Mouse (Mus musculus): ENCODE results near the gene Isoc2b.
"Not testable (repeated sequence)": the region's sequence is repeated elsewhere in the genome, so short reads cannot be mapped to it uniquely, and the experiment has no call there.

Isoc2b gene

DNA sequence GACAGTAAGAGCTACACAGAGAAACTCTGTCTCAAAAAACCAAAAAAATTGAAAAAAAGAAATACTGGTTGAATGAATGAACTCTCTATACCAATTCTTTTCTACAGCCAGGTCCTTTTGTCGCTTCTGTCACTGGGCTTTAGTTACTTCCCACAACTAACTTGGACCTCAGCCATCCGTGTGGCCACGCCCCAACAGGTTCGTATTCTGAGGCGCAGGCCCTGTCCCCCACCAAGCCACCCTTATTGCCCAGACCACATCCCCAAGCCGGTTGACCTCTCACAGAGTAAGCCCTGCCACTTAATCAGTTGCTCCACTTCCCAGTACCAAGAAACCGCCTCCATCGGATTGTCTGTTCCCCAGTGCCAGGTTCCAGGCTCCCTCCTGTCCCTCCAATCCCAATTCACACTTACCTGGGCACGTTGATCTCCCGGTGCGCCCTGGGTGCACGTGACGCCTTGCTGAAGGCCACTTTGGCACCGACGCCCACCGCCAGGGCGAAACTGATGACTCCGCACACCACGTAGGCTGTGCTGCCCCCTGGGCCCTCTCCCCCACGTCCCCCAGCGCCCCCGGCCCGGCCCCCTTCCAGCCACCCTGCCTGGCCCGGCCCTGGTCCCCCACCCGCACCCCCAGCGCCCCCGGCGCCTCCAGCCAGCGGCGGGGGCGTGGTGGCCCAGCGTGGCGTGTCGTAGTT is 34.3 kb downstream of the Isoc2b start:
- no peak for DNase-seq (ENCODE audit: low spot score)

DNA sequence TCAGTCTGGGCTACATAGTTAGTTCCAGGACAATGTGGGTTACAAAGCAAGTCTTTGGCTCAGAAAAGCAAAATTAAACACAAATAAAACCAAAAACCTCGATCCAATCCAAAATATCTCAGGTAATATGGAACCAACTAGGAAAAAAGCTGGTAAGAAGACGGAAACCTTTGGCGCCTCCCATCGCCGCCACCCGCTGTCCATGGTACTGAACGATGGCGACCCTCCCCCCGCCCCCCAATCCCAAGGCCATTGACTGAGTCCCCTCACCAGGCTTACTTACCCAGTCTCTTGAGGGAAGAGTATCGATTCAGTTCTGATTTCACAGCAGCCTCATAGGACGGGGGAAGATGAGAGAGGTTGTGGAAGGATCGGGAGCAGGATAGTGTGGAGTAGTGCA is 39.6 kb downstream of the Isoc2b start:
- no peak for DNase-seq (ENCODE audit: low spot score)

DNA sequence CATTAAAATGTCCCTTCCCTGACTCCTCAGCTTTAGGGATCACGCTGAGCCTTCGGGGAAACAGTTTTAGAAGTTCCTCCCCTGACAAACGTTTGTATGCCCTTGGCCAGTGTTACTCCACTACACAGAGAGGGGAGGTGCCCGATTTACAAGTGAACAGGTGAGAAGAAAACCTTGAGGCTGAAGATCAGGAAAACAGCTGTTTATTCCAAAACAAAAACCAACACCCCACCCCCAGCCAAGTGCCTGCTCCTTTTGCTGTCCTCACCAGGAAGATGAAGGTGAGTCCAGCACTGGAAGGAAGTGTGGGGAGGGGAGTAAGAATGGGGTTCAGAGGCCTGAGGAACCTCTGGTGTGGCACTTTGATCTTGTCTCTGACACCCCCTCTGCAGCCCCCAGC is 44.7 kb downstream of the Isoc2b start:
- no peak for DNase-seq (ENCODE audit: low spot score)

DNA sequence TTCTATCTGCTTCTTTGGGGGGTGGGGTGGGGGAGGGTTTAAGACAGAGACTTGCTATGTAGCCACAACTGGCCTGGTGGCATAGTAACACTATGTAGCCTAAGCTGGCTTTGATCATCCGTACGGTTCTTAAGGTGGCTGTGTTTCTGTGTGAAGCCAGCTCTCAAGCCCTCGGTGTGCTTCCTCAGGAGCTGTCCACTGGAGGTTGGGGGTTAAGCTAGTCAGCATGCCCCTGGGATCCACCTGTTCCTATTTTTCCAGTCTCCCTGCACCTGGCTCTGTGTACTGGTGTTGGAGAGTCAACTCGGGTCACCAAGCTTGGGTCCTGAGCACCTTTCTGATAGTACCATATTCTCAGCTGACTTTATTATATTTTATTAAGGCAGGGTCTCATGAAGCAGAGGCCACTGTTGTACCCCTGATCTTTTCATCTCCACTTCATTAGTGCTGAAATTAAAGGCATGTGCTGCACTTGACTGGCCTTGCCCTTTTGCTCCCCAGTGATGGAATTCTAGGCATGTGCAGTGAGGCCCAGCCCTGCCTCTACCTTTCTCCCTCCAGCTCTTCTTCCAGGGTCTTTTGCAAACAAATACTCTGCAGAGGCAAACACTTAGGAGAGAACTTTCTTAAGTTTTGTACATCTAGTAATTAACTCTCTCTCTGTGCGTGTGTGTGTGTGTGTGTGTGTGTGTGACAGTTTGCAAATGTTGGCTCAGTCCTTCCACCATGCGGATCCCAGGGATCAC is 47.7 kb downstream of the Isoc2b start:
- no peak for DNase-seq (ENCODE audit: low spot score)

DNA sequence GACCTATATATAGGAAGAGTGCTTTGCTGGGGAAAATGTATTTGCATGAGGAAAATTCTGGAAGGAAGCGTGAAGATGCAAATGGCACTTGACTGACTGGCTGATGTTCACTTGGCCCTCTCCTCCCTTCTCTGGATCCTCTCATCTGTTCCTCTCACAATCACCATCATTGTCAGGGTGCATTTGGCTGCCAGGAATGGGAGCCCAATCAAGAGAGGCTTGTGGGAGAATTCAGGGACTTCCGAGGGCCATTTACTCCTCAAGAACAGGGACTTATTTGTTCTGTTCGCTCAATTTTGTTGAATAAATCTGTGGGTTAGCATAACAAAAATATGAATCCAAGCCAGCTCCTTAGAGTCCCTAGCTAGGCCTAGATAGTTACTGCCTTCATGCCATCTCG is 48.4 kb downstream of the Isoc2b start:
- DNase-seq (ENCODE audit: low spot score), result no peak

DNA sequence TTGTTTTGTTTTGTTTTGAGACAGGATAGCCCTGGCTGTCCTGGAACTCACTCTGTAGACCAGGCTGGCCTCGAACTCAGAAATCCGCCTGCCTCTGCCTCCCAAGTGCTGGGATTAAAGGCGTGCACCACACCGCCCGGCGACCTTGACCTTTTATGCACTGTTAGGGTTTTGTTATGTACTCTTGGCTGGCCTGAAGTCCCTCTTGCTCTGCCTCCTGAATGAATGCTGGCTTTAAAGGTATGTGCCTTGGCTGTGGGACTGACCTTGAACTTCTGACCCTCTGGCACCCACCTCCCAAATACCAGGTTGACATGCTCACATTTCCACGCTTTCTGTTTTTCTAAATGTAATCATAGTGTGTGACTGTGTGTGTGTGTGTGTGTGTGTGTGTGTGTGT is 49.1 kb downstream of the Isoc2b start:
- DNase-seq (ENCODE audit: low spot score), result not testable (repeated sequence)

DNA sequence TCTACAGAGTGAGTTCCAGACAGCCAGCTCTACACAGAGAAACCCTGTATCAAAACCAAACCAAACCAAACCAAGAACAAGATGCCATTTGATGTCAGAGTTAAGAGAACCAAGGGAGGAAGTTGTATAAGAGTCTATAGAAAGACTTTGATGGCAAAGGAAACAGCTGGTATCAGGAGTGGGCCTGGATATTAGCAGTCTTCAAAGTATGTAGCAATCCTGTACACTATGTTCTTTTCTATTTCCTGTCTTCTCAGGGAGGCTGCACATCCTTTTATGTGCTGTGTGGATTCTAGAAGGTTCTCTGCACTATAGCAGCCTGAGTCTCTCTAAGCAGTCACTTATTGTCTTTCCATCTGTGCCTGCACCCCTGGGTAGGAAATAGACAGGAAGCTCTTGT is 53.5 kb downstream of the Isoc2b start:
- DNase-seq (ENCODE audit: low spot score), result no peak

DNA sequence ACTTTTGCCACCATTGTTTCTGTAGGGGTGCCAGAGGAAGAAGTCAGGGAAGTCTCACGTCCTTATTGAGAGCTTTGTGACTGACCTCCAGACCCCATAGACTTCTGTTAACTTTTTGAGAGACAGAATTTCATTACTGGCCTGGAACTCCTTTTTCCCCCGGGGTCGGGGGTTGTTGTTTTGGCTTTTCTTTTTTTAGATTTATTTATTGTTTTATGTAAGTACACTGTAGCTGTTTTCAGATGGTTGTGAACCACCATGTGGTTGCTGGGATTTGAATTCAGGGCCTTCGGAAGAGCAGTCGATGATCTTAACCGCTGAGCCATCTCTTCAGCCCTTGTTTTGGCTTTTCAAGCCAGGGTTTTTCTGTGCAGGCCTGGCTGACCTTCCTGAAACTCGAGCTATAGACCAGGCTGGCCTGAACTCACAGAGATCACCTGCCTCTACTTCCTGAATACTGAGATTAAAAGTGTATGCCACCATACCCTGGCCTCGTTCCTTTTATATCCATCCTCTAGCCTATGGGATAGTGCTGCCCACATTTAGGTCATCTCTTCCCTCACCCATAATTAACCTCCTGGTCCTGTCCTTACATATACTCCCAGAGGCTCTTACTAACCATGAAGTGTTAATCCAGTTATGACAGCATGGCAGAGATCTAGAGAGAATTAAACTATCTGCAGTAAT is 56.8 kb downstream of the Isoc2b start:
- DNase-seq (ENCODE audit: low spot score), result no peak

DNA sequence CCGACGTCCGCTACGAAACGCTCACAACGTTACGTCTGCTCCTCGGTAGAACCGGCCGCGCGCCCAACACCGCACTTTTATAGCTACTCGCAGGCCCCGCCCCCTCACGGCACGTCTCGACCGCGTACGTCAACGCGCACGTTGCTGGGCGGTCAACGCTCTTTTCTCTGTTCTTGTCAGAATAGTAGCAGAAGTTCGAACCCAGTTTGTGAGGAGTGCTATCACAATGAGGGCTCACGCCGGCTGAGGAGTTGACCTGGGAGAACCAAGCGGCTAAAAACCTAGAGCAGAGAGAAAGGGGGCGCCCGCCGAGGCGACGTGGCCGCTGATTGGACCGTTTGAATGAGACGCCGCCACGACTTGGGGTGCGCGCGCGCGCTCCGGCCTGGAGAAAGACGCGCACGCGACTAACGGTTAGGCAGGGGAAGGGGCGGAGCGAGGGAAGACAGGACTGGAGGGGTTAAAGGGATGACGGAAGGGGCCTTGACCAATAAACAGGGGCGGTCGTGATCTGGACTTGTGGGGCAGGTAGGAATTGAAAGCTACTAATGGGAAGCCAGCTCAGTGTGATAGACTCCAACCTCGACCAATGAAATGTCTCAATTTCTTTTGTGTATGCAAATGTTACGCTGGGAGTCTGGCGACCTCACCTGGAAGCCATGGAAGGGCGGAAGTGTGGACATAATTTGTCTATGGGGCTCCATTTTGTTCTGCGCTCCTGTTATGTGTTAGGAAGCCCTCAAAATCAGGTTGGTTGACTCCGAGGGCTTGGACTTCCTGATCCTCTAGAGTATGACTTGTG is 57.6 kb downstream of the Isoc2b start, which contains the start of gene Ube2s:
Gene Ube2s (minus strand): TSS at position 288 of the 802 bp plus-strand sequence.
- DNase-seq (ENCODE audit: low spot score), result peak; percentile 94

DNA sequence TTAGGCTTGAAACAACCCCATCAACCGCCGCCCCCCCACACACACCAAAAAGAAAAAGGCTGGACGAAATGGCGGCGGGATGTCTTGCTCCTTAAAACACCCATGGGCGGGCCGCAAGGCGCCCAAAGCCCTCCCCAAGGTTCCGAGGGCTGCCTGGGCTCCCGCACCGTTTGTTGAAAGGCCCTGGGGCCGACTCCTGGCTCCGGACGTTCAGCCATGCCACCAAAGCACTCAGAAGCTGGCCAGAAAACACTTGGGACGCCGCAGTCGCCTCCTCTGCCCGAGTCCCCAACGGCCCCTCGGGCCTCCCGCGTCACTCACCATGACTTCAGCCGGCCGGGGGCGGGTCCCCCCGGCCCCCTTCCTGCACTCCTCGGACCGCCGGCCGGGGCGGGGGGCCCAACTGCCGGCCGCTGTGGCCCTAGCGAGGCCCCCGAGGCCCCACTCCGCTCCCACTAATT is 58.2 kb downstream of the Isoc2b start:
- no peak for DNase-seq (ENCODE audit: low spot score)

DNA sequence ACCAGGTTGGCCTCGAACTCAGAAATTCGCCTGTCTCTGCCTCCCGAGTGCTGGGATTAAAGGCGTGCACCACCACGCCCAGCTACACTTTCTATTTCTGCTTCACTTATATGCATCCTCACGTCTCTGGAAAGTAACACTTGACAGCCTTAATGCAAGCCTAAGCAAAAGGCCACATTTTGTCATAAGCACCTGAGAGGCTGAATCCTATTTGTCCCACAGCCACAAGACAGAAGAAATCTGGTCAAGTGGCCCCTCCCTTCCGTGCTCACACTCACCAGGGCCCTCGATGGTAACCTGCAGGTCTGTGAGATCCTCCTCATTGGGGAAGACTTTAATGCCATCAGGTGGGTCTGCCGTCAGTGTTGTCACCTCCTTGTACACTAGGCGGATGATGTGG is 58.9 kb downstream of the Isoc2b start:
- DNase-seq (ENCODE audit: low spot score), result not testable (repeated sequence)

DNA sequence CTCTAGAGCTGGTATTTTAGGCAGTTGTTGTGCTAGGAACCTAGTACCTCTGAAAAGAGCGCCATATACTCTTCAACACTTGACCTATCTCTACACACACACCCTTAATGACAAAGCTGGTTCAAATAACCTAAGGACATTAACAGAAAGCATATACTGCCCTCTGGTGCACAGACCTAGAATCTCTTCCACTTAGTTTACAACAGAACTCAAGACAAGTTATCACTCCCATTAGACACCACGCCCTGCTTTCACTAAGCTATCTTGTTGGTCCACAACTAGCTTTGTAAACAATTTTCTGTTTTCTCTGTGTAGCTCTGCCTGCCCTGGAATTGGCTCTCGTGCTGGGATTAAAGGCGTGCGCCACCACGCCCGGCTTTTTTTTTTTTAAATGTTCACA is 63.3 kb downstream of the Isoc2b start:
- no peak for DNase-seq (ENCODE audit: low spot score)

DNA sequence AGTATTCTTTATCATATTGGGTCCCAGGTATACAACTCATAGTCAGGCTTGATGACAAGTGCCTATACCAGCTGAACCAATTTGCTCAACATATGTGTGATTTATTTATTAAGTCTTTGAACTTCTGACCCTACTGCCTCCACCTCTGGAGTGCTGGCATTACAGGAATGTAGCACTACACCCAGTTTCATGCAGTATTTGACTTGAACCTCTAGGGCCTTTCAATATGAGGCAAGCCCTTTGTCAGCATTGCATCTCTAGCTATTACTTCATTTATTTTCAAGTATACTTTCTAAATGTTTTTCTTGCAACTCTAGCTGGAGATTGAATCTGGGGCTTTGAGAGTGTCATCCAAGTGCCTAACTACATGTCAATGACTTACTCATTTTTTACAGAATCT is 67.8 kb downstream of the Isoc2b start:
- no peak for DNase-seq (ENCODE audit: low spot score)

DNA sequence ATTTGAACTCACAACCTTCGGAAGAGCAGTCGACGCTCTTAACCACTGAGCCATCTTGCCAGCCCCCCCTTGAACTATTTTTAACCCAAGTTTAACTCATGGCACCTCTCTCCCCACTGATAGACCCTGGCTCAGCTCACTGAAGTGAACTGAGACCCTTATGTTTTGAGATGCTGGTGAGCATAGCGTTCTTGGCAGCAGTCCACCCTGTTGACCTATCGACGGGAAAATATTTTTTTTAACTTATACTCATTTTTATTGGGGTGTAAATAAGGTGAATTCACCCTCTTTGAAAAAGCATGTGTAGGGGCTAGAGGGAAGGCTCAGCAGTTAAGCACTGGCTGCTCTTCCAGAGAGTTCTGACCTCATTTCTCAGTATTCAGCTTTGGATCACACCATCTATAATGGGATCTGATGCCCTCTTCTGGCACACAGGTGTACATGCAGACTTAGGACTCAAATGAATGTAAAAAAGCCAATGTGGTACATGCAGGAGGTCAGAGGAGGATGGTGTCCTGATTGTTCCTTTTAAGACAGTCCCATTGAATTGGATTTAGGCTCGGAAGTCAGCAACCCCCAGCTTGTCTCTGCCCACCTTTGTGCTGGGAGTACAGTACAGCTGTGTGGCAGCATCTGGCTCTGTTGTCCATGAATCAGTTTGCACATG is 74.2 kb downstream of the Isoc2b start:
- no peak for DNase-seq (ENCODE audit: low spot score)
